Mouse (Mus musculus) frontal cortex, postnatal 14 days (tissue): ENCODE measurements around the gene Sec31b.

Experiments used
- DNase-seq, 2 experiments: peaks; one replicate each; pipeline ENCODE4 v3.0.0; 2022; ENCODE audit warnings: low spot score in 2 of 2

The Sec31b gene

GRCm38 (mm10) chr19:44545321-44546041 lies at the start of gene Sec31b:
Gene Sec31b (minus strand): TSS chr19:44545864.
- no peak for DNase-seq

DNA sequence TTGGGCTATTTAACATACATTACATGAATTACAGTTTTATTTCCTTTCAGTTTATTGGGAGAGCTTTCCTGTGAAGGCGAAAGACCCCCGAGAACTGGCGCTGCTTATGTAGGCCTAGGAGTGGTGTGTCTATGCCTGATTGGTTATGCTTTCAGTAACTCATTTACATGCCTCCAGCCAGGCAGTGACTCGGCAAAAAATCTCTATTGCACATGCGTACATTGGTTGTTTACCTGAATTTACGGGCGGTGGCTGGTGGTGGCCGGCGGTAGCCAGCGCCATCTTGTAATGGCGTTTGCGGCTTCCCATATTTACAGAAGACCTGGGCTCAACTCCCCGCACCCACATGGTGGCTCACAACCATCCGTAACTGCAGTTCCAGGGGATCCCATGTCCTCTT lies 48.5 kb upstream of the Sec31b start:
- no peak for DNase-seq

DNA sequence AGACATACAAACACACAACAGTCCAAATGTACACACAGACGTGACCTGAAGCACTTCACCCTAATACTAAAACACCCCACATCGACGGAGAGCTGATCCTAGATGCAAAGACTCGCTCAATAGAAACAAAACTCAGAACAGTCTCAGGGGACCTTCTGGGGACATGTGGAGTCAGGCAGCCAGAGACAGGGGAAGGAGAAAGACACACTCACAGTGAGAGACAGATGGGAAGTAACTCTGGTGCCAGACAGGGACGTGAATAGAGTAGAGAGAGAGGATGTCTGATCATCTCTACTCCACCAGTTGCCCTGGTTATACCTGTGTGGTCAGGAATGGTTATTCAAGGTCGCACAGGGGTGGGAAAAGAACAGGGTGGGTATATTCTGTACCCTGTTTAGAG lies 46.0 kb upstream of the Sec31b start:
- no peak for DNase-seq

- no peak for DNase-seq
Measured at GRCm38 (mm10) chr19:44590992-44591391, 45.3 kb upstream of the Sec31b start.

GRCm38 (mm10) chr19:44589591-44590223 lies 44.0 kb upstream of the Sec31b start:
- DNase-seq, result no peak

GRCm38 (mm10) chr19:44588036-44588435 lies 42.4 kb upstream of the Sec31b start:
- DNase-seq, result no peak

GRCm38 (mm10) chr19:44582638-44583309 lies 37.1 kb upstream of the Sec31b start:
- DNase-seq, result peak; percentile 80 to 94

DNA sequence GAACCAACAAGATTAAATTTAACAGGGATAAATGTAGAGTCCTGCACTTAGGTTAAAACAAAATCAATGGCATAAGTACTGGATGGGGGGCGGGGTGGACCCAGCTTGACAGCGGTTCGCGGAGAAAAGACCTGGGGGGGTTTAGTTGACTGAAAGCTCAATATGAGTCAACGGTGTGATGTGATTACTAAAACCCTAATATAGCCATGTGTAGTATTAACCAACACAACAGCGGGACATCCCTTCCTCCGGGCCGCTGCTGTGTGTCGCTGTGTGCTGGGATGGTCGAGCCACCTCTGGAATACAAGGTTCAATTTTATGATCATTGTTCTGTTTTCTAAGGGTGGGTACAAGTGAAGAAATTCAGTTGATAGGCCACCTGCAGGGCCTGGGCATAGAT lies 36.4 kb upstream of the Sec31b start:
- no peak for DNase-seq

- no peak for DNase-seq
Measured at GRCm38 (mm10) chr19:44578038-44578437, 32.4 kb upstream of the Sec31b start.

DNA sequence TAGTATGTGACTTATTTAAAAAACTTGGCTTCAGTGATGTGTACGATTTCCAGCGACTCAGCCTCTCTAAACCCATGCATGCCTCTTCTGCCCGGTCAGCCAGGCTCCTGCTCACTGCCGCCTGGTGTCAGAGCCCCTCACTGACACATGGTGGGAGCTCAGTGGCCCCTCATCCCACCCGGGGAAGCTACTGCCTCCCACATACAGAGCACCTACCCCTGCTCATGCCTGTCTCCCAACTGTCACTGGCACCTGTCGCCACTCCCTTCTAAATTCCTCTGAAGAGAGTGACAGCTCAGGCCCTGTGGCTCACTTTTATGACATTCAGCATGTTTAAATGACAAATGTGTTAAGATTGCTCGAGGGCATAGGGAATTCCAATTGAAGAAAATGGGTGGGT lies 30.6 kb upstream of the Sec31b start:
- no peak for DNase-seq

GRCm38 (mm10) chr19:44567763-44568162 lies 22.1 kb upstream of the Sec31b start:
- no peak for DNase-seq

DNA sequence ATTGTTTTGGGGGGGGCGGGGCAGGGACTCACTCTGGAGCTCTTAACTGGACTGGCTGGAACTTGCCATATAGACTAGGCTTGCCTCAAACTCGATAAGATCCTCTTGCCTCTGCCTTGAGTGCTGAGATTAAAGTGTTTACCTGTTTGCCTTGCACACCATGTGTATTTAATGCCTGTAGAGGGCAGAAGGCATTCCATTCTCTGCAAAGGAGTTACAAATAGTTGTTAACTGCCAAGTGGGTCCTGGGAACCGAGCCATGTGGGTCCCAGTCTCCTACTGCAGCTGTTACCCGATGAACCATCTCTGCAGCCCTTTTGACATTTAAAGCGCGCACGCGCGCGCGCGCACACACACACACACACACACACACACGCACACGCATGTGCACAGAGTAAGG lies 18.3 kb upstream of the Sec31b start:
- DNase-seq, result no peak

GRCm38 (mm10) chr19:44562652-44563206 lies 17.1 kb upstream of the Sec31b start, which contains the start of gene Hif1an:
Gene Hif1an (plus strand): TSS chr19:44562850.
- peak; percentile 90 for DNase-seq

GRCm38 (mm10) chr19:44554861-44555590 lies 9.4 kb upstream of the Sec31b start, which contains the start of gene Ndufb8:
Gene Ndufb8 (minus strand): TSS chr19:44555440.
- DNase-seq, result peak; percentile 86 to 90

DNA sequence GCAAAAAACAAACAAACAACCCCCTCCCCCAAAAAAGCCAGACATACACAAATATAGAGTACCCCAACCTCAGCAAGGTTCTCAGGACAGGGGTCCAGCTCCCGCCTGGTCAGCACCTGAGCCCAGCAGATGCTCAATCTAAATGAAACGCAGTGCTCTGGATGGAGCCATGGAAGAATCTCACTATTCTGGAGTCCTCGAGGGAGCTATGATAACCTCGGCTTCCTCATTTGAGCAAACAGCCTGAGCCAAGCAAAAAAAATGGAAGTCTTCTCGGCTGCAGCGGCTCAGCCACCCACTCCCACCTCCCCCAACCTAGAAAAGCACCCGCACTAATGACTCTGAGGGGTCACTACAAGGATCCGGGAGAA lies 8.8 kb upstream of the Sec31b start:
- DNase-seq, result no peak

- DNase-seq, result no peak
Measured at GRCm38 (mm10) chr19:44553286-44553685, 7.6 kb upstream of the Sec31b start.

- DNase-seq, result no peak
Measured at GRCm38 (mm10) chr19:44552731-44553130, 7.1 kb upstream of the Sec31b start, which contains the start of gene Gm20538. Gene Gm20538 (minus strand): TSS chr19:44552831.

- DNase-seq, result peak in 1 of 2 experiments; percentile 49
Measured at GRCm38 (mm10) chr19:44544775-44545174, 889 bp downstream of the Sec31b start.

DNA sequence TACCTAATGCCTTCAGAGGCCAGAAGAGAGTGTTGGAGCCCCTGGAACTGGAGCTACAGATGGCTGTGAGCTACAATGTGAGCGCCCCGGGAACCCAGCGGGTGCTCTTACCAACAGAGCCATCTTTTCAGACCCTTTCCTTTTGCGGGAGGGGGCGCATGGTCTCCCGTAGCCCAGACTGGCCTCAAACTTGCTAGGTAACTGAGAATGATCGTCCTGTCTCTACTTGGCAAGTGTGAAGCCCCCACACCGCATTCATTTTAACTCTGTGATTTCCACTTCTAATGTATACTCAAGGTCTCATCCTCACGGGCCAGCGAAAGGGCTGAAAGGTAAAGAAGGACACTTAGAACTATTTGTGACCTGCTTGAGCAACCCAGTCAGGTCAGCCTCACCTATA lies 1.3 kb downstream of the Sec31b start:
- no peak for DNase-seq

GRCm38 (mm10) chr19:44542694-44543178 lies 2.9 kb downstream of the Sec31b start:
- DNase-seq, result no peak

GRCm38 (mm10) chr19:44537416-44537815 lies 8.2 kb downstream of the Sec31b start:
- DNase-seq, result no peak

DNA sequence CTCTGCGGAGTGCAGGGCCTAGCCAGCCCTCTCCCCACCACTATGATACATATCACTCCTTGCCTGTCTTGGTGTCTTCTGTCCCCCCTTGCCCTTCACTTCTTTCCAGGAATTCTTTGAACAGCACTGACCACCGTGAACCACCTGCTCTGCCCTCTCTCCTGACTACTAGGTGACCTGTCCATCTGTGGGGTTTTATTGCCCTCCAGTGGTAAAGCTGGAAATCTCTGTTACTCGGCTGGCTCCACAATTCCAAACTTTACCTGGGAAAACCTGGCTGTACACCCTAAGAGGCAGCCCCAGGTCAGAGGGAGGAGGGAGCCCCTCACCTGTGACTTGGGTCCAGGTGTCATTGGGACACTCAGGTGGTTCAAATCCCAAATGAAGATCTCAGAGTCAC lies 10.3 kb downstream of the Sec31b start:
- DNase-seq, result no peak
